Mouse (Mus musculus): Measurements from ENCODE around the gene Smad3. TPM values are rescaled to one million over a fixed set of nuclear protein-coding genes. Genes with fewer than 3 reads are reported as not detected.

Gene Smad3
- total RNA-seq, 2 experiments from 2014 or later, result 13.2 to 14.8 TPM

GRCm38 (mm10) chr9:63672797-63673493 lies 84.8 kb downstream of the Smad3 start:
- peak; percentile 54 to 64 for DNase-seq
- intact Hi-C loops (cut with DNase I), result no loop called here

- DNase-seq, result no peak
- intact Hi-C loops (cut with DNase I), result loop anchor here (5.0 kb wide), 1 partner anchor 87 kb away; the partner anchor contains the start of gene Smad3
These were observed 88.0 kb downstream of the Smad3 start for GRCm38 (mm10) chr9:63669816-63670215.

- intact Hi-C loops (cut with DNase I), result loop anchor here (5.0 kb wide), 1 partner anchor 89 kb away; the partner anchor contains the start of gene Smad3
- no peak for DNase-seq
These were observed 89.2 kb downstream of the Smad3 start for GRCm38 (mm10) chr9:63668621-63669020.

GRCm38 (mm10) chr9:63667373-63667724 lies 90.4 kb downstream of the Smad3 start:
- intact Hi-C loops (cut with DNase I), result loop anchor here (5.0 kb wide), 1 partner anchor 90 kb away; the partner anchor contains the start of gene Smad3
- no peak for DNase-seq

GRCm38 (mm10) chr9:63666612-63667372 lies 91.0 kb downstream of the Smad3 start:
- DNase-seq, result peak; percentile 48 to 60
- intact Hi-C loops (cut with DNase I), result loop anchor here (5.0 kb wide), 1 partner anchor 91 kb away; the partner anchor contains the start of gene Smad3

GRCm38 (mm10) chr9:63664792-63665646 lies 92.8 kb downstream of the Smad3 start:
- intact Hi-C loops (cut with DNase I), result loop anchor here (5.0 kb wide), 1 partner anchor 92 kb away; the partner anchor contains the start of gene Smad3

GRCm38 (mm10) chr9:63664300-63664745 lies 93.5 kb downstream of the Smad3 start:
- no peak for DNase-seq
- intact Hi-C loops (cut with DNase I), result no loop called here

More at GRCm38 (mm10) chr9:63664792-63665646, 92.8 kb downstream of the Smad3 start:
- DNase-seq, result peak in 1 of 2 experiments; percentile 58

- intact Hi-C loops (cut with DNase I), result no loop called here
- no peak for DNase-seq
These were observed 94.6 kb downstream of the Smad3 start for GRCm38 (mm10) chr9:63663222-63663621.

- DNase-seq, result no peak
- intact Hi-C loops (cut with DNase I), result no loop called here
These were observed 95.0 kb downstream of the Smad3 start for GRCm38 (mm10) chr9:63662759-63663158.

GRCm38 (mm10) chr9:63660691-63661090 lies 97.1 kb downstream of the Smad3 start:
- intact Hi-C loops (cut with DNase I), result no loop called here
- DNase-seq, result no peak

GRCm38 (mm10) chr9:63660061-63660460 lies 97.7 kb downstream of the Smad3 start:
- no peak for DNase-seq
- intact Hi-C loops (cut with DNase I), result no loop called here

- peak in 1 of 2 experiments; percentile 62 for DNase-seq
- intact Hi-C loops (cut with DNase I), result no loop called here
These were observed 98.8 kb downstream of the Smad3 start for GRCm38 (mm10) chr9:63658970-63659371.

GRCm38 (mm10) chr9:63658436-63658835 lies 99.4 kb downstream of the Smad3 start:
- no peak for DNase-seq
- intact Hi-C loops (cut with DNase I), result no loop called here

- intact Hi-C loops (cut with DNase I), result no loop called here
- DNase-seq, result peak in 1 of 2 experiments; percentile 51
These were observed 100.6 kb downstream of the Smad3 start for GRCm38 (mm10) chr9:63657167-63657566.

- DNase-seq, result no peak
- intact Hi-C loops (cut with DNase I), result no loop called here
These were observed 102.7 kb downstream of the Smad3 start for GRCm38 (mm10) chr9:63655092-63655491.

GRCm38 (mm10) chr9:63654575-63654974 lies 103.2 kb downstream of the Smad3 start:
- intact Hi-C loops (cut with DNase I), result no loop called here
- no peak for DNase-seq

GRCm38 (mm10) chr9:63653666-63654065 lies 104.1 kb downstream of the Smad3 start:
- intact Hi-C loops (cut with DNase I), result no loop called here
- no peak for DNase-seq

GRCm38 (mm10) chr9:63651594-63651993 lies 106.2 kb downstream of the Smad3 start:
- DNase-seq, result peak in 1 of 2 experiments; percentile 60
- intact Hi-C loops (cut with DNase I), result loop anchor here (2.0 kb wide), 1 partner anchor 55 kb away; no protein-coding TSS in a partner anchor

GRCm38 (mm10) chr9:63650905-63651304 lies 106.9 kb downstream of the Smad3 start:
- intact Hi-C loops (cut with DNase I), result loop anchor here (1.0 to 2.0 kb wide), 2 partner anchors 56 to 193 kb away; no protein-coding TSS in a partner anchor
- peak; percentile 51 to 58 for DNase-seq

All from heart, postnatal 14 days (tissue).